Mouse (Mus musculus) neural tube, embryonic 13.5 days (tissue): ENCODE measurements around the gene Notch2. TPM values are rescaled to one million over a fixed set of nuclear protein-coding genes. Genes with fewer than 3 reads are reported as not detected.

Experiments used
- ATAC-seq: fragments of 200-750 bp; cut with Nextera tagmentation; 2 replicates; pipeline ENCODE4 v1.8.0; 2017; ENCODE audit warnings: low read depth, mild to moderate bottlenecking, moderate TSS enrichment, moderate library complexity
- H3K27ac ChIP-seq: fragments of 300-500 bp; sonication (generic); replicated peaks from 2 replicates; pipeline ENCODE4 v1.5.1; 2015; ENCODE audit warnings: moderate library complexity, mild to moderate bottlenecking, inconsistent platforms
- H3K27me3 ChIP-seq: fragments of 300-500 bp; sonication (generic); 2 replicates; pipeline ENCODE4 v1.6.1; 2015; ENCODE audit warnings: mild to moderate bottlenecking, inconsistent platforms
- H3K36me3 ChIP-seq: fragments of 300-500 bp; sonication (generic); 2 replicates; pipeline ENCODE4 v1.6.1; 2015; ENCODE audit warnings: mild to moderate bottlenecking, inconsistent platforms
- H3K4me1 ChIP-seq: fragments of 300-500 bp; sonication (generic); replicated peaks from 2 replicates; pipeline ENCODE4 v1.6.1; 2015; ENCODE audit warnings: inconsistent platforms
- H3K4me2 ChIP-seq: fragments of 300-500 bp; sonication (generic); 2 replicates; pipeline ENCODE4 v1.6.1; 2015; ENCODE audit warnings: inconsistent platforms, mild to moderate bottlenecking, moderate library complexity
- H3K4me3 ChIP-seq: fragments of 300-500 bp; sonication (generic); 2 replicates; pipeline ENCODE4 v1.5.1; 2015; ENCODE audit warnings: mild to moderate bottlenecking, inconsistent platforms
- H3K9ac ChIP-seq: fragments of 300-500 bp; sonication (generic); 2 replicates; pipeline ENCODE4 v1.6.1; 2015; ENCODE audit warnings: moderate library complexity, mild to moderate bottlenecking, inconsistent platforms
- H3K9me3 ChIP-seq: fragments of 300-500 bp; sonication (generic); 2 replicates; pipeline ENCODE4 v1.6.1; 2016; ENCODE audit warnings: inconsistent platforms
- WGBS: fragments of 180-500 bp; shearing (Covaris S2); methylation state at CpG from one replicate; pipeline ENCODE4 v1.1.7; 2015; 5-methylcytosine and 5-hydroxymethylcytosine counted together
- polyA plus RNA-seq: library from polyadenylated mRNA; unstranded; fragments of >200 nt; fragmentation: Nextera tagmentation; extraction: Ambion mirVana; gene quantifications from 2 replicates; pipeline ENCODE4 v1.2.1, GENCODE M21; 2015

The Notch2 gene
- 11.2 and 14.1 TPM in 2 replicates for polyA plus RNA-seq

GRCm38 (mm10) chr3:98013401-98014281, at the start of gene Notch2:
Notch2 (plus strand) TSS chr3:98013527.
- peak; percentile 90 for ATAC-seq
- H3K36me3 ChIP-seq = no peaks in the 10 kb centered on the region
- WGBS = under 1% methylated on average over 94 of the region's 95 CpGs
- peak within 1 kb of the TSS; percentile 74 for H3K9ac ChIP-seq
- peak within 1 kb of the TSS; percentile 79 for H3K27ac ChIP-seq
- peak within 1 kb of the TSS; percentile 85 for H3K4me2 ChIP-seq
- peaks cover 38% of the 10 kb centered on the region for H3K4me1 ChIP-seq
- H3K27me3 ChIP-seq = no peaks in the 10 kb centered on the region; the same call in 1 of the 2 replicates
- no peaks in the 10 kb centered on the region for H3K9me3 ChIP-seq
- peak within 1 kb of the TSS; percentile 68 for H3K4me3 ChIP-seq

GRCm38 (mm10) chr3:97964878-97965353, 48.4 kb upstream of the Notch2 start:
- Histone ChIP-seq H3K9me3 (no peaks in the 10 kb centered on the region), H3K27me3 (no peaks in the 10 kb centered on the region), H3K9ac (no peak overlapping the region), H3K4me3 (no peak overlapping the region), H3K4me2 (no peak overlapping the region), H3K4me1 (peaks cover 11% of the 10 kb centered on the region), H3K27ac (no peak overlapping the region), H3K36me3 (no peaks in the 10 kb centered on the region)
- ATAC-seq = no peak
- WGBS = 81% methylated on average over 14 of the region's 14 CpGs

DNA sequence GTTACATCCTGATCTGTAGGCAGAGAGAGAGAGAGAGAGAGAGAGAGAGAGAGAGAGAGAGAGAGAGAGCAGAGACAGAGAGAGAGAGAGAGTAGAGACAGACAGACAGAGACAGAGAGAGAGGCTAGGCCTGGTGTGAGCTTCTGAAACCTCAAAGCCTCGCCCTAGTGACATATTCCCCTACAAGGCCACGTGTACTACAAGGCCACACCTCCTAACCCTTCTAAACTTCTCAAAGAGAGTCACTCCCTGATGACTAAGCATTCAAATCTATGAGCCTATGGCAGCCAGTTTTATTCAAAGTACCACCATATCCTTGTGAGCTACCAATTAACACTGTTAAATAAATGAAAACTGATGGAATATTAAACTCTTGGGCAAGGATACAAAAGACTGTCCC, 45.7 kb upstream of the Notch2 start:
- no peaks in the 10 kb centered on the region for H3K36me3 ChIP-seq
- no peaks in the 10 kb centered on the region for H3K9me3 ChIP-seq
- no peak overlapping the region for H3K4me3 ChIP-seq
- no peak overlapping the region for H3K4me2 ChIP-seq
- H3K9ac ChIP-seq = no peak overlapping the region
- no peaks in the 10 kb centered on the region for H3K27me3 ChIP-seq
- peaks cover 13% of the 10 kb centered on the region; the same call in 1 of the 2 replicates for H3K4me1 ChIP-seq
- WGBS = 58% methylated on average over 2 of the region's 2 CpGs
- ATAC-seq = no peak
- H3K27ac ChIP-seq = no peak overlapping the region

- 90% methylated on average over 2 of the region's 2 CpGs for WGBS
- no peak overlapping the region for H3K4me3 ChIP-seq
- ATAC-seq = no peak
- no peak overlapping the region for H3K4me2 ChIP-seq
- no peaks in the 10 kb centered on the region for H3K36me3 ChIP-seq
- H3K4me1 ChIP-seq = peaks cover 13% of the 10 kb centered on the region; the same call in 1 of the 2 replicates
- no peak overlapping the region for H3K9ac ChIP-seq
- H3K9me3 ChIP-seq = no peaks in the 10 kb centered on the region
- H3K27ac ChIP-seq = no peak overlapping the region
- H3K27me3 ChIP-seq = no peaks in the 10 kb centered on the region
These were observed 45.1 kb upstream of the Notch2 start for GRCm38 (mm10) chr3:97968191-97968590.

DNA sequence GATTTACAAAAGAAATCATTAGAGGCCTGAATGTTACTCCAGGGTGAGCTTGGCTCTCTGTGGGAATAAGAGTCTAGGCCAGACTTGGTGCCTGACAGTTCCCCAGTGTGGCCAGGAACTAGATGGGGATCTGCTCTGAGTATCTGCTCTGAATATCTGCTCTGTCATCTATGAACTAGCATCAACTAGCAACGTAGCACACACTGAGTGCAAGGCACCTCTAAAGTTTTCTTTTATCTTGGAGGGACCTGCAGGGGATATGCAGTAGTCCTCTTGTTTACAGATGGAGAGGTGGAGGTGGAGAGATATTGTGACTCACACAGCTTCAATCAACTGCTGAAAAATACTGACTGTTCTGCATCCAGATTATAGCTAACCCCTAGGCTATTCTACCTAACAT, 44.3 kb upstream of the Notch2 start:
- no peaks in the 10 kb centered on the region for H3K36me3 ChIP-seq
- H3K9me3 ChIP-seq = no peaks in the 10 kb centered on the region

GRCm38 (mm10) chr3:97971117-97971516, 42.2 kb upstream of the Notch2 start:
- 14% methylated on average over 7 of the region's 7 CpGs for WGBS
- Histone ChIP-seq H3K4me2 (no peak overlapping the region), H3K9me3 (no peaks in the 10 kb centered on the region)

More for the DNA sequence above, 44.3 kb upstream of the Notch2 start:
- Histone ChIP-seq H3K9ac (no peak overlapping the region), H3K4me2 (no peak overlapping the region), H3K27me3 (no peaks in the 10 kb centered on the region), H3K27ac (no peak overlapping the region), H3K4me1 (peaks cover 13% of the 10 kb centered on the region; the same call in 1 of the 2 replicates), H3K4me3 (no peak overlapping the region)
- 71% methylated on average over 1 of the region's 1 CpGs for WGBS
- no peak for ATAC-seq

DNA sequence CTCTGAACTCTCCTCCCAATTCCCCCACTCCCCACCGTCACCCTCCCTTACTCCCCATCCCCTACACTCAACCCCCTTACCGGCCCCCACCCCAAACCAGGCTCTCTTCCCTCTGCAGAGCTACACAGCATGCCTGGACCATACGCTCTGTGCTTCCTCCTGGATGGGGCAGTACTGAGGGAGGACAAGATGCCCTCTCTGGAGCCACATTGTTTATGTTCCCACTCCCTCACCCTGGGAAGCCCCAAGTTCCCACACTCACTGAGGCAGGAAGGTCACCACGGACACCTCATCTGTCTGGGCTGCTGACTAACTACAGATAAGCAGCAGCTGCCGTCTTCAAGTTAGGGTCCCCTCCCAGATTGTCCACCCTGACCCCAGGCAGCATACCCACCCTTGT, 41.1 kb upstream of the Notch2 start:
- no peaks in the 10 kb centered on the region for H3K9me3 ChIP-seq
- H3K4me2 ChIP-seq = no peak overlapping the region
- H3K9ac ChIP-seq = no peak overlapping the region
- 66% methylated on average over 5 of the region's 5 CpGs for WGBS
- H3K27ac ChIP-seq = no peak overlapping the region
- no peak for ATAC-seq
- H3K27me3 ChIP-seq = no peaks in the 10 kb centered on the region
- H3K4me1 ChIP-seq = peaks cover 13% of the 10 kb centered on the region; the same call in 1 of the 2 replicates
- no peaks in the 10 kb centered on the region for H3K36me3 ChIP-seq
- H3K4me3 ChIP-seq = no peak overlapping the region

More at GRCm38 (mm10) chr3:97971117-97971516, 42.2 kb upstream of the Notch2 start:
- H3K4me1 ChIP-seq = peaks cover 13% of the 10 kb centered on the region; the same call in 1 of the 2 replicates
- 0 out of 2 replicates have a peak overlapping the region, but pooled peaks have one; percentile 12 for H3K9ac ChIP-seq
- no peaks in the 10 kb centered on the region for H3K27me3 ChIP-seq
- no peak for ATAC-seq
- no peak overlapping the region for H3K27ac ChIP-seq
- H3K36me3 ChIP-seq = no peaks in the 10 kb centered on the region
- H3K4me3 ChIP-seq = no peak overlapping the region

DNA sequence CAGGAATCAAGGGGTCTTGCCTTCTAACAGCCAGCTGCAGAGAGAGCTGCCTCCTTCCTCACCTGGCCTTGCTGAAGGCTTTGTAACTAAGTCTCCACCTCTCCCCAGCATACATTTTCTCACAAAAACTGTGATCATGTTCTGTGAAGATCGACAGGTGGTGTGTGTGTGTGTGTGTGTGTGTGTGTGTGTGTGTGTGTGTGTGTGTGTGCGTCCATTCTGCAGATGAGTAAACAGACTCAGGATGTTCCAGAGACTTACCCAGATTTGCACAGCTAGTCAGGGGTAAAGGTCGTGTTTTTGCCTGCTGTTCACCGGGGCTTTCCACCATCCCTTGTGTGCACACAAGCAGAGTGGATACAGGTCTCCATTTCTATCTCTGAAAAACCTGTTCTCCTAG, 40.6 kb upstream of the Notch2 start:
- no peak overlapping the region for H3K4me2 ChIP-seq
- WGBS = 78% methylated on average over 4 of the region's 4 CpGs
- peaks cover 13% of the 10 kb centered on the region; the same call in 1 of the 2 replicates for H3K4me1 ChIP-seq
- no peak overlapping the region for H3K9ac ChIP-seq
- no peaks in the 10 kb centered on the region for H3K27me3 ChIP-seq
- H3K27ac ChIP-seq = no peak overlapping the region
- H3K9me3 ChIP-seq = no peaks in the 10 kb centered on the region
- H3K36me3 ChIP-seq = no peaks in the 10 kb centered on the region
- H3K4me3 ChIP-seq = no peak overlapping the region
- ATAC-seq = no peak

- 62% methylated on average over 2 of the region's 2 CpGs for WGBS
- H3K4me3 ChIP-seq = no peak overlapping the region
- no peak overlapping the region for H3K9ac ChIP-seq
- H3K27ac ChIP-seq = no peak overlapping the region
- no peaks in the 10 kb centered on the region for H3K27me3 ChIP-seq
- no peaks in the 10 kb centered on the region for H3K9me3 ChIP-seq
- no peak overlapping the region for H3K4me2 ChIP-seq
- H3K36me3 ChIP-seq = no peaks in the 10 kb centered on the region
- H3K4me1 ChIP-seq = peaks cover 13% of the 10 kb centered on the region; the same call in 1 of the 2 replicates
- ATAC-seq = no peak
These were observed 40.0 kb upstream of the Notch2 start for GRCm38 (mm10) chr3:97973306-97973705.

DNA sequence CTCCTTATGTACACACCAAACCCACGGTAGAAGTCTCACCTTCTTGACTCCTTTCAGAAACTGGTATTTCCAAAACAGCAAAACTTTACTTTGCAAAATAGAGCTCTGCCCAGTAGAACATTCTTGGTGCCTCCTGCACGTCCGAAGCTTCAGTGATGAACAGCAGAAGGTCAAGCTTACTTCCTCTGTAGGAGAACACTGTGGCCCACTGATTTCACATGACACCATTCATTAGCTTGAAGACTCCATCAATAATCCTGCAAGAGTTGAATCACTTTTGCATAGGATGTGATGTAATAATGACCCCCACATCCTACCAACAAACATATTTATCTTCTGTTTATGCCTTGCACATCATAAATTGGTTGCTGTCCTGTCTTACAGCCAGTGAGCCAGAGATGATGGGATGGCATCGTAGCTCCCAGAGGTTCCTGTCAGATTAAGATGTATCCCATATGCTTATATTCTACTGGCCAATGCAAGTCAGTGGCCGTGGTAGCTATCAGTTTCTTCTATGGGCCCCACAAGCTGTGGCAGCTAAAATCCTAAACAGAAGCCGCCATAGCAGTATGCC, 39.0 kb upstream of the Notch2 start:
- WGBS = 89% methylated on average over 6 of the region's 6 CpGs
- no peak overlapping the region for H3K4me3 ChIP-seq
- H3K4me2 ChIP-seq = no peak overlapping the region

DNA sequence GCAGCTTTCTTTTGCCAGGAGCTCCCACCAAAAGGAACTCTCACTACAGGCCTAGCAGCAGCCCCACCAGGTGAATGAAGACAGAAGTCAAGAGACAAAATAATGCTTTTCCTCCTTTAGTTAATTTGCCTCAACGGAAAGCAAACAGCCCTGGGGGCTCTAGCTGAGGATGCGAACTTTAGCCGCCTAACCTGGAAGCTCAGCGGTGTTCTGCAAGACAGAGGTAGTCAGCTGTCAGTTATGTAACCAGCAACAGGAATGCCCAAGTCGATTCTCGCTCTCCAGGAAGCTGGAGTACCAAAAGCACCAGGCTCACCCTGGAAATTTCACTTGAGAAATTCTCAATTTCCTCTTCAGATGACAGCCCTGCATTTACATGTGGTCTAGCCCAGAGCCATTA, 36.6 kb upstream of the Notch2 start:
- no peak overlapping the region for H3K4me2 ChIP-seq
- ATAC-seq = no peak
- H3K4me3 ChIP-seq = no peak overlapping the region
- peaks cover 3% of the 10 kb centered on the region; the same call in 1 of the 2 replicates for H3K4me1 ChIP-seq
- no peak overlapping the region for H3K9ac ChIP-seq
- no peaks in the 10 kb centered on the region for H3K36me3 ChIP-seq
- H3K9me3 ChIP-seq = no peaks in the 10 kb centered on the region
- WGBS = 76% methylated on average over 6 of the region's 6 CpGs
- no peaks in the 10 kb centered on the region for H3K27me3 ChIP-seq
- no peak overlapping the region for H3K27ac ChIP-seq

More for the DNA sequence above, 39.0 kb upstream of the Notch2 start:
- Histone ChIP-seq H3K27me3 (no peaks in the 10 kb centered on the region), H3K27ac (no peak overlapping the region), H3K4me1 (peaks cover 13% of the 10 kb centered on the region; the same call in 1 of the 2 replicates), H3K36me3 (no peaks in the 10 kb centered on the region), H3K9me3 (no peaks in the 10 kb centered on the region), H3K9ac (no peak overlapping the region)
- no peak for ATAC-seq

DNA sequence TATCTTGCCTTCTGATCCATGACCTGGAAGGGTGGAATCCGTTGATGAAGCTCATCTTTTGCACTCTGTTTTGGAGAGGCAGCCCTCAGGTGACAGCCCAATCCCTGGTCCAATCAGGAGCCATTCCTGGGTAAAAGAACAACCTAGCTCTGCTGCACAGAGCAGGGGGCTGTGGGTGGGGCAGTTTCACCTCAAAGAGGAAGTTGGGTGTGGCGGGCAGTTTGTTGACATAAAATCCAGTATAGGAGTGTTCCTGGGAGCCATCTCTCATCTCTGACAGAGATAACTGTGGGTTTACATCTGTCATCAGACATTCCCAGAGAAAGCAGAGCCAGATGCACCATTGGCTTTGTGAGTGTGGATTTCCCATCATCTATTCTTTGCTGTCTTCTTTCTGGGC, 34.6 kb upstream of the Notch2 start:
- Histone ChIP-seq H3K4me2 (no peak overlapping the region), H3K9ac (no peak overlapping the region), H3K27ac (no peak overlapping the region), H3K4me3 (no peak overlapping the region), H3K27me3 (no peaks in the 10 kb centered on the region), H3K4me1 (no peaks in the 10 kb centered on the region), H3K9me3 (no peaks in the 10 kb centered on the region), H3K36me3 (no peaks in the 10 kb centered on the region)
- WGBS = 73% methylated on average over 2 of the region's 2 CpGs
- ATAC-seq = no peak
